Mouse (Mus musculus): ENCODE measurements around the gene Cyp3a13. TPM values are rescaled to one million over a fixed set of nuclear protein-coding genes. Genes with fewer than 3 reads are reported as not detected.

Gene Cyp3a13
- total and polyA plus RNA-seq, 3 experiments = not detected

DNA sequence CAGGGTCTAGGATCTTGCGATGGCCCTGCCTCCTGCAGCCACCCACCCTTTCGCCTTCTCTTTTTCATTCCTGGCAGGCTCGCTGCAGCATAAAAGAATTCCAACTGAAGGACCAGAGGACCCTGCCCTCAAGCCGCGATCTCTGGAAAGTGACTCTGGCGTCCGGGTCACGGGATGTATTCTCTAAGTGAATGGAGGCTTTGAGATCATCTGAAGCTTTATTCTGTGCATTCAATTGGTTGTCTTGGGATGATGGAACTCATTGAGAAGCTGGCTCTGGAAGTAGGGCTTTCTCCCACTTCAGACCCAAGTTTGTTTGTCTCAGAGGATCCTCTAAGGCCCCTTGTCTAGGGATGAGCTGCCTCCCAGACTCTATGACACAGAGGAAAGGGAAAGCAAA, 41.5 kb upstream of the Cyp3a13 start, which contains the start of gene Gjc3:
Gjc3 (minus strand) TSS at position 154 of the 400 bp plus-strand sequence.
- TF ChIP-seq E2F4 (IDR thresholded peaks at IDR 0.05; ENCODE audit: borderline replicate concordance, low read depth, low read length) = no peak
- no peak for TF ChIP-seq POLR2AphosphoS2 (IDR thresholded peaks at IDR 0.05; ENCODE audit: low read length)
- no peak for TF ChIP-seq USF2 (IDR thresholded peaks at IDR 0.05; ENCODE audit: borderline replicate concordance in 1 of 2, insufficient read depth in 1 of 2, low read depth in 1 of 2, low read length in 2 of 2)
- TF ChIP-seq USF1 (IDR thresholded peaks at IDR 0.05; ENCODE audit: low read depth, low read length) = no peak
- no peak for TF ChIP-seq BHLHE40 (IDR thresholded peaks at IDR 0.05; ENCODE audit: borderline replicate concordance, low read depth, low read length)
- TF ChIP-seq MXI1 (IDR thresholded peaks at IDR 0.05; ENCODE audit: low read depth, low read length) = no peak
- no peak for TF ChIP-seq ZMIZ1 (IDR thresholded peaks at IDR 0.05; ENCODE audit: low read depth, low read length)
- no peak for TF ChIP-seq RAD21 (IDR thresholded peaks at IDR 0.05; ENCODE audit: low read depth, low read length)
- no peak for TF ChIP-seq CHD2 (IDR thresholded peaks at IDR 0.05; ENCODE audit: low read length)
- no peak for TF ChIP-seq ELF1 (IDR thresholded peaks at IDR 0.05; ENCODE audit: low read depth, low read length)
- TF ChIP-seq NELFE (IDR thresholded peaks at IDR 0.05; ENCODE audit: low read depth, low read length) = no peak
- no peak for TF ChIP-seq RCOR1 (IDR thresholded peaks at IDR 0.05; ENCODE audit: low read depth, low read length)
- TF ChIP-seq MAFK (IDR thresholded peaks at IDR 0.05; ENCODE audit: borderline replicate concordance, low read depth, low read length) = no peak
- TF ChIP-seq POLR2AphosphoS5 (IDR thresholded peaks at IDR 0.05; ENCODE audit: borderline replicate concordance, low read depth, low read length) = no peak
- no peak for TF ChIP-seq SIN3A (IDR thresholded peaks at IDR 0.05; ENCODE audit: low read length)
- TF ChIP-seq TBP (IDR thresholded peaks at IDR 0.05; ENCODE audit: low read depth, low read length) = no peak
- no peaks in the 10 kb centered on the region for H3K79me2 ChIP-seq (ENCODE audit: control insufficient read depth, insufficient read depth, low read length, poor library complexity)
- no peaks in the 10 kb centered on the region for H3K4me1 ChIP-seq (ENCODE audit: control insufficient read depth in 1 of 2, insufficient read depth in 2 of 2, low read length in 2 of 2)
- H3K36me3 ChIP-seq (ENCODE audit: control insufficient read depth in 1 of 2, insufficient read depth in 2 of 2, low read length in 2 of 2) = no peaks in the 10 kb centered on the region
- H3K9me3 ChIP-seq (replicated peaks; ENCODE audit: insufficient read depth, low read length) = no peaks in the 10 kb centered on the region
- no peak for DNase-seq (ENCODE audit: low read depth, low spot score)
- H3K27me3 ChIP-seq (ENCODE audit: control insufficient read depth in 1 of 2, insufficient read depth in 2 of 2, low read length in 2 of 2) = no peaks in the 10 kb centered on the region; a peak in 1 of 4 replicates
- no peak within 1 kb of the TSS for H3K27ac ChIP-seq (ENCODE audit: control insufficient read depth, low read depth, low read length)
- no peak within 1 kb of the TSS for H3K4me3 ChIP-seq (ENCODE audit: control insufficient read depth in 1 of 2, insufficient read depth in 1 of 2, low read depth in 2 of 2, low read length in 2 of 2)
- no peak within 1 kb of the TSS for H3K9ac ChIP-seq (ENCODE audit: control insufficient read depth, low read depth, low read length, poor library complexity, severe bottlenecking)

GRCm38 (mm10) chr5:137956404-137956803, 35.0 kb upstream of the Cyp3a13 start:
- Histone ChIP-seq H3K4me3 (ENCODE audit: control insufficient read depth in 1 of 2, insufficient read depth in 1 of 2, low read depth in 2 of 2, low read length in 2 of 2) (no peak overlapping the region), H3K9ac (ENCODE audit: control insufficient read depth, low read depth, low read length, poor library complexity, severe bottlenecking) (no peak overlapping the region), H3K4me1 (ENCODE audit: control insufficient read depth in 1 of 2, insufficient read depth in 2 of 2, low read length in 2 of 2) (no peaks in the 10 kb centered on the region), H3K79me2 (ENCODE audit: control insufficient read depth, insufficient read depth, low read length, poor library complexity) (no peaks in the 10 kb centered on the region), H3K36me3 (ENCODE audit: control insufficient read depth in 1 of 2, insufficient read depth in 2 of 2, low read length in 2 of 2) (no peaks in the 10 kb centered on the region), H3K27ac (ENCODE audit: control insufficient read depth, low read depth, low read length) (no peak overlapping the region), H3K9me3 (replicated peaks; ENCODE audit: insufficient read depth, low read length) (no peaks in the 10 kb centered on the region), H3K27me3 (ENCODE audit: control insufficient read depth in 1 of 2, insufficient read depth in 2 of 2, low read length in 2 of 2) (peaks cover 1 to 2% of the 10 kb centered on the region in 2 experiments; a peak in 2 of 4 replicates)
- TF ChIP-seq SMC3 (IDR thresholded peaks at IDR 0.05; ENCODE audit: low read depth, low read length) = no peak
- TF ChIP-seq TBP (IDR thresholded peaks at IDR 0.05; ENCODE audit: low read depth, low read length) = peak; percentile 92
- DNase-seq (ENCODE audit: low read depth, low spot score) = peak; percentile 25

Measured in MEL (cell line).